Mouse (Mus musculus): Measurements from ENCODE around the gene Rptor.

Gene Rptor

DNA sequence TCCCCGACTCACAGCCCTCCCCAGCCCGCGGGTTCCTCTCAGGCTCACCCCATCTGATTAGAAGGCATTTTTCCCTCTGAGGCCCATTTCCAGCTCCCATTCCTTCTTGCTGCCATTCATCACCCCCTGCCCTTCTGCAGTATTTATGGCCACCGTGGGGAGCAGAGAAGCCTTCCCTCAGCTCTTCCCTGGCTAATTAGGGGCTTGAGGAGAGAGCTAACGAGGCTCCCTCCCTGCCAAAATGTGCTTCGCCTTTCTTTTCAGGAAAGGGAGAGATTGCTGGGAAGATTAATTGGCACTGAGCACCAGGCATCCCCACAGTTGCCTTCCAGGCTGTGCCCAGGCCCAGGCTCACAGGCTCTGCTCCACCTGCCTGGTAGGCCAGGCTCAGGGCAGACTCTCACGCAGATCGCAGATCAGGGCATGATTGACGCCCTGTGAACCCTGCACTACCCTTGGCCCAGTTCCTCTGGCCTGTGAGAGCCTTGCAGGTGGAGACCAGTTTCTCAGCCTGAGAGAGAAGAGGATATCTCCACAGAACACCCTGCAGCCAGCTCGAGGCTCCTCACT lies 291.0 kb downstream of the Rptor start:
- POLR2A ChIA-PET = interaction anchor here (0.5 to 2.4 kb wide), 11 partner anchors 9 to 303 kb away, joined by 3 to 9 read pairs (median 3); partner anchors contain the start of gene Baiap2 (in 1 of the 4)
- CTCF ChIA-PET = interaction anchor here in 1 of 4 experiments (0.5 to 1.0 kb wide), 3 partner anchors 10 to 16 kb away, joined by 3 to 4 read pairs (median 3); no protein-coding TSS in a partner anchor

DNA sequence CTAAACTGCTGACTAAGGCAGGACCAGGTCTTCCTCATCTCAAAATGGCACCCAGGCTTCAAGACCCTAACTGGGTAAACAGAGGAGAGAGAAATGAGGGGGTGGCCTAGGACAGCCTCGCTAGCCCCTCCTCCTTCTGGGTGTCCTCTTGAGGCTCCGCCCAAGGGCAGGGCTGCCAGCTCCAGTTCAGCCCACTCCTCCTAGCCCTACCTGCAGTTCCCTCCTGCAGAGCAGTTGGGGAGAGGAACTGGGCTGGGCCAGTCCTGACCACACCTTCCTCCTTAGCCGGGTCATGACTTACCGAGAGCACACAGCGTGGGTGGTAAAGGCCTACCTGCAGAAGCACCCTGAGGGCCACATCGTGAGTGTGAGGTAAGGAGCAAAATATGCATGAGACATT lies 291.9 kb downstream of the Rptor start:
- ChIA-PET POLR2A (interaction anchor here in 3 of 4 experiments (0.6 to 2.4 kb wide), 14 partner anchors 8 to 529 kb away, joined by 3 to 9 read pairs (median 4); partner anchors contain the start of genes Baiap2 (in 3 of the 3), Nptx1 (in 1 of the 3) and Slc38a10 (in 1 of the 3)), CTCF (interaction anchor here in 1 of 4 experiments (0.8 to 1.3 kb wide), 4 partner anchors 10 to 273 kb away, joined by 3 to 4 read pairs (median 4); no protein-coding TSS in a partner anchor)

DNA sequence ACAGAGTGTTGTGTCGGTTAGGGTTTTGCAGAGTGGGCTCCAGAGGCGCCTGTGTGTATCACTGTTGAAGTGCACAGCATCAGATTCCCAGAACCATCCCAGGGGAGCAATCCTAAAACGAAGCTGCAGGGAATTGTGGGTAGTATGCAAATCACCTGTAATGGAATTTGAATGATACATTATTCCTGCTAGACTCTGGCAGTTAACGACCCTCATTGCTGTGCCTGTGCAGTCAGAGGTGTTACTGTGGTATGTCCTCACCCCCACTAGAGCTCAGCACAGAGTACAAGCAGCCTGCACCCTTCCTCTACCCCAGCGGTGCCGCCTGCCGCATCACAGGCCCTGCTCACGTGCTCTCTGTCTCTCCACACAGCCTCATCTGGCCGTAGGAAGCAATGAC lies 294.3 kb downstream of the Rptor start:
- ChIA-PET POLR2A (interaction anchor here in 3 of 4 experiments (0.6 to 2.1 kb wide), 10 partner anchors 8 to 197 kb away, joined by 3 to 9 read pairs (median 4); partner anchors contain the start of gene Baiap2 (in 1 of the 3)), CTCF (interaction anchor here in 3 of 4 experiments (0.6 to 1.2 kb wide), 6 partner anchors 8 to 393 kb away, joined by 3 to 10 read pairs (median 4); no protein-coding TSS in a partner anchor)

DNA sequence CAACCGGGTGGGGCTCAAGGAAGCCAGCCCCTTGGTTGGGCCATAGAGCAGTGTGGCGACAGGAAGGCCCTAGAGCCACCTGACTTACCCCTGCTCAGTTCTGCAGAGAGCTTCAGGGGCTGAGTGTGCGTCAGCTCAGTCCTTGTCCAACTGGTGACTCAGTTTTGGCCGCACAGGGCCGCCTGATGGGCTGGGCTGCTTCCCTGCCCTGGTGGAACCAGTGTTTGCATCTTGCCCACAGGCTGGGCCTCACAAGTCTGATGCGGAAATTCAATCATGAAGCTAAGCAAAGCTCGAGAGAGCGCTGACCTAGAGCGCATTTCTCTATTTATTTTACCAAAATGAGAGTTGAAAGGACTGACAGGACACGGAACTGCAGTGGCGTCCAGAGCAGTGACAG lies 296.3 kb downstream of the Rptor start:
- CTCF ChIA-PET = interaction anchor here in 2 of 4 experiments (0.6 to 4.2 kb wide), 2 partner anchors 10 to 11 kb away, joined by 3 to 17 read pairs; no protein-coding TSS in a partner anchor

DNA sequence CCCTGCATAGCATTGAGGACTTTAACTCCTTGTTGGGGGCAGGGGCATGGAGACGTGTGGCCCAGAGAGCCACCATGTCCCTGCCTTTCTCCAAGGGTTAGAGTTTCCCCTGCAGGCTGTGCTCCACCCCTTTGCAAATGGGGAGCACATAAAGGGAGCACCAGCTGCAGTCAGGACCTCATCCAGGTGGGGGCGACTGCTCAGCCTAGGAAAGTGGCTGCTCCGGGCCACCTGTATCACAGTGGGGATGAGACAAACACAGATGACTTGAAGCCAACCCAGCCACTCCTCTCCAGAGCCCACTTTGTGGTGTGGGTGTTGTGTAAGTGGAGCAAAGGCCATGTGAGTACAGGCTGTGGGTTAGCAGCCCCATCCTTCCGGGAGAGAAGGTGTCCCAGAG lies 298.5 kb downstream of the Rptor start:
- ChIA-PET POLR2A (interaction anchor here in 1 of 4 experiments (1.0 to 1.1 kb wide), 2 partner anchors 11 to 377 kb away, joined by 3 read pairs; no protein-coding TSS in a partner anchor), CTCF (interaction anchor here in 2 of 4 experiments (0.6 to 4.2 kb wide), 3 partner anchors 8 to 34 kb away, joined by 6 to 17 read pairs (median 6); no protein-coding TSS in a partner anchor)

More for the DNA sequence above, 296.3 kb downstream of the Rptor start:
- POLR2A ChIA-PET = interaction anchor here in 3 of 4 experiments (0.7 to 1.1 kb wide), 3 partner anchors 9 to 238 kb away, joined by 3 to 4 read pairs (median 4); partner anchors contain the start of gene Baiap2 (in 1 of the 3)

DNA sequence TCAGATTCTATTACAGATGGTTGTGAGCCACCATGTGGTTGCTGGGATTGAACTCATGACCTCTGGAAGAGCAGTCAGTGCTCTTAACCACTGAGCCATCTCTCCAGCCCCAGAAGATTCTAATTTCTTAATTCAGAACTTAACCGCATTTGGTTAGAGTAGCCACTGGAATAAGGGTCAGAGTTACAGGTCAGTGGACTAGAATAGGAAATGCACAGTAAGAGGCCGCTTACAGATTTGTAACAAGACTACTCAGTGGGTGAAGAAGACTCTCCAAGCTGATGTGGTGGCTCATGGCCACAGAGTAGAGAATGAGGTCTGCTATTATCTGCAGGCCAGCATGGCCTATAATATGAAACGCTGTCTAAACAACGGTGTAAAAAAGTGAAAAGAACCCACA lies 300.2 kb downstream of the Rptor start:
- CTCF ChIA-PET = interaction anchor here in 1 of 4 experiments (0.6 kb wide), 1 partner anchor 25 kb away, joined by 6 read pairs; no protein-coding TSS in a partner anchor

DNA sequence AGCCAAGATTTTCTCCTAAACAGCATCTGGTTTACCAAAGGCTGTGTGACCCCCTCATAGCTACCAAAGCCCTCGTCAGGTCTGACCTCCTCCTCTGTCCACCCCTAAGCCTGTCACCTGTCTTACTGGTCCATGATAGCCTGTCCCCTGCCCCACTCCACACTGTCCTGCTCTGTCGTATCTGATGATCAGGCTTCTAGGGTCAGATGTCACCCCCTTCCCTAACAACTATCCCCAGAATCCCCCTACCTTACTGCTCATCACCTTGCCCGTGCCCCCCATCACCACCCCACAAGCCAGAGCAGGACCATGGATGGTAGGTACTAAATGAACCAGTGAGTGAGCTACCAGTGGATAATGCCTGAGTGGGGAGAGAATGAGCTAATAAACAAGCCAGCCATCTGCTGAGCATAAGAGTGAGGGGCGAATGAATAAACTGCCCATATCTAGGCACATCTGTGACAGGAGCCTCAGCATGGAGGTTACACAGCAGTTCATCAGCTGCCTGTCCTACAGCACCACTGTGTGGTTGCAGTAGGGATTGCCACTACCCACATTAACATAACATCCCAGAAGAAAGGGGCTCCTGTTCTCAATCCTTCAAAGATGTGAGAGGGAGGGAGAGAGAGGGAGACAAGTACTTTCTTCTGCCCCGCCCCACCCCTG lies 302.0 kb downstream of the Rptor start:
- ChIA-PET CTCF (interaction anchor here in 3 of 4 experiments (0.5 to 1.8 kb wide), 16 partner anchors 8 to 1220 kb away, joined by 3 to 10 read pairs (median 4); partner anchors contain the start of gene Baiap2 (in 1 of the 3)), POLR2A (interaction anchor here in 3 of 4 experiments (0.6 to 2.3 kb wide), 15 partner anchors 8 to 450 kb away, joined by 3 to 8 read pairs (median 3); partner anchors contain the start of genes Baiap2 (in 2 of the 3) and Chmp6 (in 1 of the 3))

More for the DNA sequence above, 300.2 kb downstream of the Rptor start:
- POLR2A ChIA-PET = interaction anchor here in 2 of 4 experiments (0.7 to 1.2 kb wide), 2 partner anchors 8 to 9 kb away, joined by 3 to 6 read pairs; no protein-coding TSS in a partner anchor

DNA sequence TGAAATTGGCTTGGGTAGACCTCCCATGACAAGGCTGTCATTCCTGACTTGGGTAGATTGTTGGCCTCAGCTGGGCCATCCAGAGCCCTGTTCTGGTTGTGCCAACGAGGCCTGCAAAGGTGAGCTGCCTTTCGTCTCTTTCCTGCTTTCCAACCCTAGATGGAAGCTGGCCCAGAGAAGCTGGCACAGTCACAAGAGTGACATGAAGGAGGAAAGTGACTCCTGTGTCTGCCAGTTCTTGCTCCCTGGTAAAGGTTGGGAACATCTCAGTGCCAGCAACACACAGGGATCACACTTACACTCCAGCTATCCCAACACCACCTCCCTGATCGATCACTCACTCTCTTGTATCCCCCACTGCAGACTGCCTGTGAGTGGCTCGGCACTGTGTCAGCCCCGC lies 303.1 kb downstream of the Rptor start:
- ChIA-PET CTCF (interaction anchor here in 3 of 4 experiments (0.5 to 1.8 kb wide), 16 partner anchors 8 to 415 kb away, joined by 3 to 10 read pairs (median 4); partner anchors contain the start of genes Baiap2 (in 1 of the 3) and Endov (in 1 of the 3)), POLR2A (interaction anchor here in 3 of 4 experiments (0.9 to 2.3 kb wide), 9 partner anchors 8 to 37 kb away, joined by 3 to 8 read pairs (median 3); partner anchors contain the start of genes Baiap2 (in 2 of the 3) and Chmp6 (in 1 of the 3))

DNA sequence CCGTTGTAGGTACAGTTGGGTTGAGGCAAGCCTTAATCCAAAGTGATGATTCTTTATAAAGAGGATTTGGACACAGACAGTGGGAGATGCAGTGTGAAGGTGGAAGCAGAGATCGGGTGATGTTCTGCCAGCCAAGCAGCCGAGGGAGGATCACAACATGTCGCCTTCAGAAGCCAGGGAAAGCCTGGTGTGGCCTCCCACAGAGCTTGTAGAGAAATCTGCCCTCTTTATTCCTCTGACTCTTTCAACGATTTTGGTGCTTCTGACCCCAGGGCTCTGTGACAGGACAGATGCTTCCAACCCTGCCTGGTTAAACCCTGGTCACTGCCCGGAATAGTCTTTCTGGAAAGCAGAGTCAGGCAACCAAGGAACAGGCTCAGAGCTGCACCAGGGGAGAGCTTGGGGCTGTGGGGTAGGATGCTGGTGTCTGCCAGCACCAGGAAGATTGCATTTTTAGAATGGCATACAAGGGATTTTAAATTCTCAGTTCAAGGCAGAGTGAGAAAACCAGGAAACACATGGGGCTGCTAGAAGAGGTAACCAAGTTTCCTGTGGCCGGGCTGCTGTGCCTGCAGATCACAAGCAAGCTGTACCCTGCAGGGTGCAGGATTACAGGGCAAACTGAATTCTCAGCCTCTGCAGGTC lies 304.4 kb downstream of the Rptor start:
- ChIA-PET CTCF (interaction anchor here in 2 of 4 experiments (0.6 to 3.6 kb wide), 6 partner anchors 10 to 551 kb away, joined by 3 to 14 read pairs (median 4); partner anchors contain the start of gene Endov (in 1 of the 2)), POLR2A (interaction anchor here in 2 of 4 experiments (0.9 to 1.1 kb wide), 3 partner anchors 8 to 85 kb away, joined by 3 read pairs; no protein-coding TSS in a partner anchor)

DNA sequence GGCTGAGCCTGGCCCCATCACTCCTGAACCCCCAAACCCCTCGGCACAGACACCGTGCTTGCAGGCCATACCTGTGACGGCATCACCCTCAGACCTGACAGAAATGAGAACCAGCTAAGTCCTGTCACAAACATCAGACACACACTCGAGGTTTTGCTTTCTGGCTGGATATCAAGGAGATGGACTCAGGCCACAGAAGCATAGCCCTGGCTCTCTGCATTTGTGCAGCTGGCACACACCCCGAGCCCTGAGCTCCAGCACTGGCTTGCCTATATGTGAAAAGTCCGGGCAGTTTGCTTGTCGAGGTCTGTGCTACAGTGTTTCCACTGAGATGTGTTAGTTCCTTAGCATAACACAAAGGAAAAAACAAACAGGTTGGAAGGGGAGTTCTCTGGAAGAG lies 305.0 kb downstream of the Rptor start:
- POLR2A ChIA-PET = interaction anchor here in 3 of 4 experiments (0.7 to 1.1 kb wide), 5 partner anchors 9 to 670 kb away, joined by 3 read pairs; no protein-coding TSS in a partner anchor
- CTCF ChIA-PET = interaction anchor here (0.6 to 3.6 kb wide), 9 partner anchors 9 to 1886 kb away, joined by 3 to 36 read pairs (median 5); partner anchors contain the start of gene Endov (in 1 of the 4)

DNA sequence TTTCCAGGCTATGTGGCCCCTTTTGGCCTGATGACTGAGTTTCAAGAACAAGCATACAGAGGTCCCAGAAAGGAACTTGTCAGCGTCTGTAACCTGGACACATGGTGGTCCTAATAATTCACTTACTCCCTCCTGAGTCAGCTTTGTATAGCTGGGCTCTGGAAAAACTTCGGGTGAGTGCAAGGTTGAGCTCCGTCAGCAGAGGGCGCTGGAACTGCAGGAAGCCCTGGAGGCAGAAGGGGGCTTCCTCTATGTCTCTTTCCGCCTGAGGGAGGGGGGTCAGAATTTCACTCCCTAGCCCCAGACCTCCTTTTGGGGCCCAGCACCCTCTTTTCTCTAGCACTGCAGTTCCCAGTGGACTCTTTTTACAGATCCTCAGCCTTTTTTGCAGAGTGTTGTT lies 306.7 kb downstream of the Rptor start:
- ChIA-PET CTCF (interaction anchor here (0.6 to 3.6 kb wide), 97 partner anchors 8 to 1936 kb away, joined by 3 to 46 read pairs (median 4); partner anchors contain the start of genes Baiap2 (in 1 of the 4), Cep131 (in 1 of the 4), Endov (in 1 of the 4) and Ndufaf8 (in 1 of the 4)), POLR2A (interaction anchor here in 3 of 4 experiments (0.6 to 3.4 kb wide), 24 partner anchors 12 to 465 kb away, joined by 3 to 26 read pairs (median 4); partner anchors contain the start of gene Baiap2 (in 3 of the 3))

DNA sequence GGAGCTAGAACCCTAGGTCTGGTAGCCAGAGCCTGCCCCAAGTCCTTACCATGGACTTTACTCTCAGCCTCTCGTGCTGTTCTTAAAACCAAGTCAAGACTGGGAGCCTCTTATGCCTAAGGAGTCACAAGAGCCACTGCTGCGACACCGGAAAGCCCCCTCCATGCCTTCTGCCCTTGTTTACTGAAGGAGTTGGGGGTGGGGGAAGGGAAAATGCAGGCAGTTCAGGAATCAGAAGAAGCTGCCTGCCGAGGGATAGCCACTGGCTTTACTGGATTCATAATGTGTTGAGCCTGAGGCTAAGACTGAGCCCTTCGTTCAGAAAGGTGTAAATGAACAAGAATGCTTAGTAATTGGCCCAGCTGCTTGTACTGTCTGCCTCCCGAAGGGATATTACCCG lies 310.1 kb downstream of the Rptor start:
- ChIA-PET CTCF (interaction anchor here in 2 of 4 experiments (1.2 to 3.2 kb wide), 5 partner anchors 29 to 180 kb away, joined by 3 to 12 read pairs (median 4); no protein-coding TSS in a partner anchor), POLR2A (interaction anchor here (0.7 to 5.8 kb wide), 13 partner anchors 9 to 613 kb away, joined by 3 to 44 read pairs (median 4); partner anchors contain the start of genes Baiap2 (in 3 of the 4) and Eif4a3 (in 1 of the 4))

DNA sequence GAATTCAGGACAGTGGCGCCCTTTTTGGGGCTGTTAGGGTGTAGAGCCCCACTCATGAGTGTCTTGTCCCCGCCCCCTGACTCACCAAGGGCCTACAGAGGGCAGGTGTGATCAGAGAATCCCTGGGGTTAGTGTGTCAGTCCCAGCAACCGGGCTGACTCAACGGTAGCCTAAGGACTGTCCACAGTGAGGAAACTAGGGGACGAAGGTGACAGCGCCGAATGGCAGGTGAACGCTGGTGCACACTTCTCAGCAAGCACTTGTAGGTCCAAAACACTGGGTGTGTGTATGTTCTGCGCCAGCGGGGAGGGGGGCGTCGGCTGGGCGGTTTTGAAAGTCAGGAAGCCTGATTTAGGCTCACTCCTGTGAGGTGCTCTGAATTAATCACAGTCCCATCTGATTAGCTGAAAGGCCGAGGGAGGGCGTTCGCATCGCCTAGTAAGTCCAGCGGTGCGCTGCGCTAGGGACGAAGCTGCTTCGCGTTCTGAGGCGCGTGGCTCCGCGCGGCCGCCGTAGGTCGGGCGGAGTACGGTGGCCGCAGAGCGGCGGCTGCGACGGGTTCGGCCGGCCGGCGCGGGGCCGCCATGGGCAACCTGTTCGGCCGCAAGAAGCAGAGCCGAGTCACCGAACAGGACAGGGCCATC lies 310.7 kb downstream of the Rptor start, which contains the start of gene Chmp6:
TSS of gene Chmp6 (plus strand) at position 151 of the 644 bp plus-strand sequence.
- ChIA-PET POLR2A (interaction anchor here (0.5 to 5.8 kb wide), 23 partner anchors 8 to 757 kb away, joined by 3 to 44 read pairs (median 3); partner anchors contain the start of genes Baiap2 (in 4 of the 4), Cep131 (in 1 of the 4), Eif4a3 (in 1 of the 4) and Ndufaf8 (in 1 of the 4)), CTCF (interaction anchor here in 3 of 4 experiments (0.5 to 3.2 kb wide), 8 partner anchors 8 to 332 kb away, joined by 3 to 12 read pairs (median 4); no protein-coding TSS in a partner anchor)

DNA sequence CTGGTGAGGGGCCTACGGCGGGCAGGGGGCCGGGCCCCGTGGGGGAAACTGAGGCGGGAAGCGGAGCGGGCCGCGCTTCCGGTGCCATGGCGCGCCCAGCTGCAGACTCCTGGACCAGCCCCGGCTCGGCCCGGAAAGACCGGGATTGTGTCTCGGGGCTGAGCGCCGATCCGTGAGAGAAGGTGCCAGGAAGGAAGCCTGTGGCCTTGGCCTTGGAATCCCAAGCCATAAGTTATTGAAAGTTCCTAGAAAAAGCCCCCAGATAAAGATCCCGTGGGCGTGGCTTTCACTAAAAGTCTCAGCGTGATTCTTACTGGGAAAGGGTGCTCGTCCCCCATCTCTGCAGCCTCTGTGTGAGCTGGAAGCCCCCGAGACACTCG lies 311.2 kb downstream of the Rptor start:
- POLR2A ChIA-PET = interaction anchor here (0.5 to 5.8 kb wide), 19 partner anchors 8 to 758 kb away, joined by 3 to 44 read pairs (median 4); partner anchors contain the start of genes Baiap2 (in 4 of the 4), Cep131 (in 1 of the 4), Ndufaf8 (in 1 of the 4) and Tepsin (in 1 of the 4)
- CTCF ChIA-PET = interaction anchor here in 2 of 4 experiments (0.8 to 3.2 kb wide), 7 partner anchors 9 to 179 kb away, joined by 3 to 12 read pairs (median 4); no protein-coding TSS in a partner anchor

DNA sequence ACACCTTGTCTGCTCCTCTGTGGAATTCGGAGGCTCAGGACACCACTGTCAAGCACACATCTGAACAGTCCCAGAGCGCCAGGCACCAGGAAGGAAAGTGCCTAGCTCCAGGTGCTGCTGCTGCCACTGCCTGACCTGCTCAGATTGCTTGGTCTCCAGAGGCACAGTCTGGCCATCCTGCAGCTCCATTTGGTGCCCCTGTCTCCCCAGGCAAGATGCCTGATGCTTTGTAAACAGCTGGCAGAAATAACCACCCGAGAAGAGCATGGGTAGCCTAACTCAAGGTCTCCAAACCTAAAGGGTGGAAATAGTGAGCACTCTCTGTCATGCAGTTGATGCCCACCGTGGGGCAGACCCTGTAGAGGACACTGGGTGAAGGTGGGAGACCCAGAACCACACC lies 311.7 kb downstream of the Rptor start:
- ChIA-PET POLR2A (interaction anchor here (1.0 to 5.8 kb wide), 14 partner anchors 9 to 194 kb away, joined by 3 to 44 read pairs (median 5); partner anchors contain the start of genes Baiap2 (in 4 of the 4), Cep131 (in 1 of the 4), Ndufaf8 (in 1 of the 4) and Tepsin (in 1 of the 4)), CTCF (interaction anchor here in 1 of 4 experiments (1.4 kb wide), 1 partner anchor 9 kb away, joined by 5 read pairs; no protein-coding TSS in a partner anchor)

DNA sequence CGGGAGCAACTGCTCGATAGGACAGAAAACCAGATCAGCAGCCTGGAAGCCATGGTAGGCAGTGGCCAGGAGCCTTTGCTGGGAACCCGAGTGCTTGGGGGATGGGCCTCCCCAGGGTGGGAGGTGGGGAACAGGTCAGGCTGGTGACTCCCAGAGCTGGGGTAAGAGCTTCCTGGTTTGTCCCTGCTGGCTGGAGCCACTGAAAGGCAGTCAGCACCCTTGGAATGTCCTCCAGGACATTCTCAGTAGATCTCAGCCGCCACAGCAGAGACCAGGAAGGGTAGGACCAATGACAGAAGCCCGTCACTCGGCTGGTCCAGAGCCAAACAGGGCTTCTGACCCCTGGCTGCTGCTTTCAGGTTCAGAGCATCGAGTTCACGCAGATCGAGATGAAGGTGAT lies 313.0 kb downstream of the Rptor start:
- POLR2A ChIA-PET = interaction anchor here (0.5 to 5.8 kb wide), 9 partner anchors 11 to 601 kb away, joined by 3 to 44 read pairs (median 6); partner anchors contain the start of gene Baiap2 (in 3 of the 4)

More for the DNA sequence above, 313.0 kb downstream of the Rptor start:
- CTCF ChIA-PET = interaction anchor here in 2 of 4 experiments (0.5 kb wide), 2 partner anchors 21 to 337 kb away, joined by 3 read pairs; no protein-coding TSS in a partner anchor

All from embryonic stem cell, embryonic (primary cell).